Mouse (Mus musculus): Measurements from ENCODE around the gene Pkp4. TPM values are rescaled to one million over a fixed set of nuclear protein-coding genes. Genes with fewer than 3 reads are reported as not detected.

Pkp4 gene
- polyA plus RNA-seq, 1 experiment from 2014 or later, result 36.5 TPM

DNA sequence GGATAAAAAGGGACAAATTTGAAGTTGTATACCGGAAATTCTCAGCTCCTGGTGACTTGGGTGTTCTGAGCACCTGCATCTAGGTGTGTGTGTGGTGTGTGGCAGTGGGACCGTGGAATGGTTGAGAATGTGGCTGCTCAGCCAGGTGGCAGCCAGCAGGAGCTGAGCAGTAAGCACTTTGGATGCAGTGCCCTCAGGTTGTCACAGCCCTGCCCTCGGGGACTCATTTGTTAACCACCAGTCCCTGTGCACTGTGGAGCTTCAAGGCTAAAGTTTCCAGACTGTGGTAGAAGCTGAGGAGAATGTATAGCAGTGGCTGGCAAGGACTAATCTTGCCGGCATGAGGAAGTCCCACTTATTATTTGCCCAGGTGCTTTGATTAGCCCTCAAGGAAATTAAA lies 7.2 kb downstream of the Pkp4 start:
- no peak for ATAC-seq (replicated peaks; ENCODE audit: insufficient number of reproducible peaks, insufficient read depth, low FRiP score, low read depth)
- Histone ChIP-seq H3K27ac (no peak overlapping the region), H3K4me3 (no peak overlapping the region), H3K36me3 (no peaks in the 10 kb centered on the region), H3K9me3 (replicated peaks) (no peaks in the 10 kb centered on the region), H3K4me2 (no peak overlapping the region), H3K4me1 (replicated peaks) (peaks cover 40% of the 10 kb centered on the region), H3K9ac (no peak overlapping the region), H3K27me3 (no peaks in the 10 kb centered on the region)
- WGBS, result 74% methylated on average over 4 of the region's 4 CpGs

DNA sequence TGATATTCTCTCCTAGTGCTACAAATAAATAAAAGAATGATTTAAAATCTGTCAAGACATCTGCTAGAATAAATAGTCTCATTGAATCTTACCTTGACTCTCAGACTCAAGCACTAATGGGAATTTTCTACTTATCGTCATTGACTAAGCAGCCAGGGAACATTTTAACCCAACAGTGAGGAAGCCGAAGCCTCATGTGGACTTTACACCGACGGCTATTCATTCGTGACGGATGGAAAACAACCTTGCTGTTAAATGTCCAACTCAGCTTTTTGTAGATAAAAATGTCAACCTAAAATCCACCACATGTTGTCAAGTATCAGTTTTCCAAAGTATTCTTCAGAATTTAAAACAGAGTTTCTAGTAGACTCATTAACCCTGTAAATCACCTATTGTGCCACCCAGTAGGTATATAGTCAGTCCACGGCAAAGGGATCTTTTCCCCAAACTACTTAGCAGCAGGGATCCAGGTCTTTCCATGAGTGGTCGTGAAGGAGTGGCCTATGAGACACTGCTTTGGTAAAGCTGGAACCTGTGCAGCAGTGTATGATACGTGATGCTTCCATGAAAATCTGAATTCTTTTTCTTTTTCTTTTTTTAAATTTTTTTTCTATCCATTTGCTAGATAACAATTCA lies 9.0 kb downstream of the Pkp4 start:
- Histone ChIP-seq H3K4me1 (replicated peaks) (peaks cover 36% of the 10 kb centered on the region), H3K9me3 (replicated peaks) (no peaks in the 10 kb centered on the region), H3K36me3 (no peaks in the 10 kb centered on the region), H3K27me3 (no peaks in the 10 kb centered on the region), H3K4me2 (no peak overlapping the region), H3K27ac (no peak overlapping the region), H3K4me3 (no peak overlapping the region), H3K9ac (no peak overlapping the region)
- ATAC-seq (replicated peaks; ENCODE audit: insufficient number of reproducible peaks, insufficient read depth, low FRiP score, low read depth), result no peak
- 49% methylated on average over 9 of the region's 9 CpGs for WGBS

DNA sequence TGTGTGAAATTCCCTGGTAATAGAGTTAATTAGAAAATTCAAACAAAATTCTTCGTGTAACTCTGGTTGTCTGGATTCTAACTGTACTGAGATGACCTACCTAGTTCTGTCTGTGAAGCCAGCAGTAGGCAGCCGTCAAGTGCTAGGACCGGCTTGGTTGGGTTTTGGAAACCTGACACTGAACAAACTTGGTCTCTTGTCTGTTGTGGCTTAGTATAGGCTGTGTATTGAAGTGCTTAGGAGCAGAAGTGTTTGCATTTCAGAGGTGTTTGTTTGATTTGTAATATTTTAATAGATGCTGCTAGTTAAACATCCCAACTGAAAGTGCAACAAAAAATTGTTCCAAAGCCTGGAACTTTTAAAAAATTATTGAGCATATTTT lies 9.5 kb downstream of the Pkp4 start:
- no peak overlapping the region for H3K27ac ChIP-seq
- H3K4me2 ChIP-seq, result no peak overlapping the region
- no peaks in the 10 kb centered on the region for H3K36me3 ChIP-seq
- no peak overlapping the region for H3K9ac ChIP-seq
- H3K4me3 ChIP-seq, result no peak overlapping the region
- peaks cover 36% of the 10 kb centered on the region for H3K4me1 ChIP-seq (replicated peaks)
- ATAC-seq (replicated peaks; ENCODE audit: insufficient number of reproducible peaks, insufficient read depth, low FRiP score, low read depth), result no peak
- 73% methylated on average over 3 of the region's 3 CpGs for WGBS
- no peaks in the 10 kb centered on the region for H3K27me3 ChIP-seq
- H3K9me3 ChIP-seq (replicated peaks), result no peaks in the 10 kb centered on the region

DNA sequence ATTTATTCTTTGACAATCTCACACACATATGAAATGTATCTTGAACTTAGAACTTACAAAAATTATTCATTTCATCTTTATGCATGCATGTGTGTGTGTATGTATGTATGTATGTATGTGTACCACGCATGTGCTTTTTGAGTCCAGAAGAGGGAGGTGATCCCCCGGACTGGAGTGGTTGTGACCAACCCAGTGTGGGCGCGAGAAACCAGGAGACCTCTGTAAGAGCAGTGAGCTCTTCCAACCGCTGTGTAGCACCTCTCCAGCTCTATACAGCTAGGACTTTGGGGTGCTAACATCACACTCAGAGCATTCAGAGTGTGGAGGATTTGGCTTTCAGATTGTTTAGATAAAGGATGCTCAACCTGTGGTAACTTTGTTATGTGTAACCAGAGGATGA lies 9.9 kb downstream of the Pkp4 start:
- no peak overlapping the region for H3K4me3 ChIP-seq
- H3K9ac ChIP-seq, result no peak overlapping the region
- peaks cover 36% of the 10 kb centered on the region for H3K4me1 ChIP-seq (replicated peaks)
- no peak for ATAC-seq (replicated peaks; ENCODE audit: insufficient number of reproducible peaks, insufficient read depth, low FRiP score, low read depth)
- H3K27me3 ChIP-seq, result no peaks in the 10 kb centered on the region
- WGBS, result 89% methylated on average over 5 of the region's 5 CpGs
- H3K27ac ChIP-seq, result no peak overlapping the region
- no peaks in the 10 kb centered on the region for H3K9me3 ChIP-seq (replicated peaks)
- H3K4me2 ChIP-seq, result no peak overlapping the region
- H3K36me3 ChIP-seq, result no peaks in the 10 kb centered on the region

DNA sequence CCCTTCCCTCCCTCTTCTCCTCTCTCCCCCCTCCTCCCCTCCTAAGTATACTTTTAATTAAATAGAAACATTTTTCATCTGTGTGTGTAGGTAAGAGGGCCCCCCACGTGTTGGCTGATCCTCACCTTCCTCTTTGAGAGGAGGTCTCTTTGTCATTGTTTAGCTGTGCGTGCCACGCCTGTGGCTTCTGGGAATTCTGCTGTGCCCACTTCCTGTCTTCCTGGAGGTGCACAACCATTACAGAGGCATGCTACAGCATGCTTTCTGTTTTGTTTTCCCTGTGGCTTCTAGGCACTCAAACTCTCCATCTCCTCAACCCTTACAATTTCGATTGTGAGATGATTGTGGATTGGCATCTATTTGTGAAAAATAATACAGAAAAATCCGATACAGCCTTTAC lies 10.9 kb downstream of the Pkp4 start:
- WGBS, result 57% methylated on average over 5 of the region's 5 CpGs
- ATAC-seq (replicated peaks; ENCODE audit: insufficient number of reproducible peaks, insufficient read depth, low FRiP score, low read depth), result no peak
- Histone ChIP-seq H3K9me3 (replicated peaks) (no peaks in the 10 kb centered on the region), H3K4me1 (replicated peaks) (peaks cover 39% of the 10 kb centered on the region), H3K4me3 (no peak overlapping the region), H3K27ac (no peak overlapping the region), H3K9ac (no peak overlapping the region), H3K36me3 (no peaks in the 10 kb centered on the region), H3K4me2 (no peak overlapping the region), H3K27me3 (no peaks in the 10 kb centered on the region)

DNA sequence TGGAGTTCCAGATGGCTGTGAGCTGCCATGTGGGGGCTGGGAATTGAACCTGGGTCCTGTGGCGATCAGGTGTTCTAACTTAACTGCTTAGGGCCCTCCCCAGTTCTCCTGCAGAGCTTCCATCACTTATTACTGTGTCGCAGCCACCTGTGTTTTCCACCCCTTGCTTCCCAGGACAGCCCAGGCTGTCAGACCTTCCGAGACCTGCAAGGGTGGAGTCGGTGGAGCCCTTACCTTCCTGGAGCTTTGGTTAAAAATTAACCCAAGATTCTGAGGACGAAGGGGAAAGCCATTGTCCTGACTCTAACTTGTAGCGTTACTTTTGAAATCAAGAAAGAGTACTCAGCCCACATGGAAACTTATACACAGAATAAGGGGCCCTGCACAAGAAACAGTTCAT lies 15.3 kb downstream of the Pkp4 start:
- Histone ChIP-seq H3K9ac (no peak overlapping the region), H3K36me3 (no peaks in the 10 kb centered on the region), H3K27me3 (no peaks in the 10 kb centered on the region), H3K9me3 (replicated peaks) (no peaks in the 10 kb centered on the region), H3K4me3 (no peak overlapping the region), H3K27ac (no peak overlapping the region), H3K4me1 (replicated peaks) (peaks cover 48% of the 10 kb centered on the region), H3K4me2 (no peak overlapping the region)
- no peak for ATAC-seq (replicated peaks; ENCODE audit: insufficient number of reproducible peaks, insufficient read depth, low FRiP score, low read depth)
- 83% methylated on average over 6 of the region's 6 CpGs for WGBS

DNA sequence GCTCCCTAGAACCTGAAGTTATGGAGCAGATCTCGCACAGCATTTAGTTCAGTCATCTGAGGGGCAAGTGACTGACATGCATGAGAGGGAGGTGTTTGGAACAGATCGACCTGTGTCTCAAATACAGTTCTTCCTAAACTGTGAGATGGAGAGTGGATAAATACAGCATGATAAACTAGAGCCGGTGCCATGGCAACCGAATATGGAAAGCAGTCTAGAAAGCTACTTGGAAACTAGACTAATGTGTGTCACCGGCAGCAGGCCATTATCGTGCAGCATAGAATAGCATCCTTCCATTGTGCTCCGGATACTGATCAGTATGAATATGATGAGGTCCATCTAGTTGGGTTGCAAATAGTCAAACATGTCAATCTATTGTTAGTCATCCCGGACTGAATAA lies 17.5 kb downstream of the Pkp4 start:
- Histone ChIP-seq H3K27ac (no peak overlapping the region), H3K27me3 (no peaks in the 10 kb centered on the region), H3K36me3 (no peaks in the 10 kb centered on the region), H3K9me3 (replicated peaks) (no peaks in the 10 kb centered on the region), H3K4me2 (no peak overlapping the region), H3K9ac (no peak overlapping the region), H3K4me3 (no peak overlapping the region), H3K4me1 (replicated peaks) (peaks cover 41% of the 10 kb centered on the region)
- no peak for ATAC-seq (replicated peaks; ENCODE audit: insufficient number of reproducible peaks, insufficient read depth, low FRiP score, low read depth)
- WGBS, result 86% methylated on average over 8 of the region's 8 CpGs

DNA sequence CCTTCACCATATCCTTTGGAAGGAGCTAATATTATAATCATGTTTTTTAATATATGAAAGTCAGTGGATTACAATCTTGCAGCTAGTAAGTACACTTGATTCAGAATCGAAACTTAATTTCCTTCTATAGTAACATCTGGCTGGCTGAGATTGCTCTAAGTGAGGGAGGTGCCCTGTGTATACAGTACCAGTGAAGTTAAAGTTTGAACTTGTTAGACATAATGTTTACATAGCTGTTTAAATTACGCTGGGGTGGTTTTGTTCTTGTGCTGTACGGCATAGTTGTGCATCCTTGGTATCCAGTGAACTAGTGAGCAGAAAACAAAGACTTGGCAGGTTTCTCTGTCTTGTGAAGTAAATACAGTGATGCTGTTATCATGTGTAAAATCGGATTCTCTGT lies 18.3 kb downstream of the Pkp4 start:
- H3K27ac ChIP-seq, result no peak overlapping the region
- no peak for ATAC-seq (replicated peaks; ENCODE audit: insufficient number of reproducible peaks, insufficient read depth, low FRiP score, low read depth)
- 61% methylated on average over 4 of the region's 4 CpGs for WGBS

DNA sequence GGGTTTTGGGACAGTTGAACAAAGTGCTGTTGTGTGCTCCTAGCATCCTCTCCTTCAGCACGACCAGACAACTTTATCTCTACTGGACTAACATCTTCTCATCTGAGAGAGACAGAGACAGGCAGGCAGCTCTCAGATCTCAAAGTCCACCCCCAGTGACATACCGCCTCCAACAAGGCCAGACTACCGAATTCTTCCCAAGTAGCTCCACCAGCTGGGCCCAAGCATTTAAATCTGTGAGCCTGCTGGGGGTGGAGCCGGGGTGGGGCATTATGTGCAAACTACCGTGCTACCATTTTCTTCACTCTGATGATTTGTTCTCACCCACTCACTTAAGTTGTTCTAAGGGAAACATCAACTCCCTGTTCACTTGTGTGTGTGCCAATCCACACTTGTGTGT lies 18.8 kb downstream of the Pkp4 start:
- Histone ChIP-seq H3K27ac (no peak overlapping the region), H3K27me3 (no peaks in the 10 kb centered on the region), H3K36me3 (no peaks in the 10 kb centered on the region), H3K9me3 (replicated peaks) (no peaks in the 10 kb centered on the region), H3K4me3 (no peak overlapping the region), H3K9ac (no peak overlapping the region), H3K4me1 (replicated peaks) (peaks cover 40% of the 10 kb centered on the region), H3K4me2 (no peak overlapping the region)
- 43% methylated on average over 5 of the region's 5 CpGs for WGBS
- no peak for ATAC-seq (replicated peaks; ENCODE audit: insufficient number of reproducible peaks, insufficient read depth, low FRiP score, low read depth)

More for the DNA sequence above, 18.3 kb downstream of the Pkp4 start:
- Histone ChIP-seq H3K27me3 (no peaks in the 10 kb centered on the region), H3K4me1 (replicated peaks) (peaks cover 41% of the 10 kb centered on the region), H3K36me3 (no peaks in the 10 kb centered on the region), H3K4me2 (no peak overlapping the region), H3K9me3 (replicated peaks) (no peaks in the 10 kb centered on the region), H3K4me3 (no peak overlapping the region), H3K9ac (no peak overlapping the region)

DNA sequence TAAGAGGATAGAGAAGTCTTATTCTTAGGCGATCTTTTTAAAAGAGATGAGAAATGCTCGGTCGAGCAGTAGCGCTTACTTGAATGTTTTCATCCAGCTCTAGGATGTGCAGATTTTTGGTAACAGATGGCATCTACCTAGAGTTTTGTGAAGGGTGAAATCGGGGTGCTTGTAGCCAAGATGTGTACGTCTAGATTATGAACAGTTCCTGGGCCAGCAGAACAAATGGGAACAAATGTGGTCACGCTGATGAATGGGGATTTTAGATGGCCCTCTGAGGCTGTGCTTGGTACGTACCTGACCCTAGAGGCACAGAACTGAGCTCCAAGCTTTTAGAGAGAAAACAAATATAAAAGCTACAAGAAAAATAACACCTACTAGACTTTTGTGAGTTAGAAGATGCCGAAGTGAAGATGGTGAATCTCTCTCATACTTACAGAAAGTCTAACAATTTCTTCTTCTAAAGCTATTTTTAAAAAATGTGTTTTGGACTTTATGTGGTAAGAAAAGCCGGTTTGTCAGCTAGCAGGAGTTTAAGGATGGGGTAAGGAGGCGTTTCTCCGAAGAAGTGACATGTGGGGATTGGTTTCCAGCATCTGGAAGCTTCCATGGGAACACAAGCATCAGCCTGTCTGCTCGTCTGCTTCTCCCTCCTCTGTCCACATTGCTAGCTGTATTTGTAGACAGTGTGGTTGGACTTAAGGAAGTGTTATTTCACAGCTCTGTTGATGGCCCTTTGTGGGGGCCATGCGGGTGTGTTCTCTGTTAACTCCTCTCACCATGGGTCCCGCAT lies 20.9 kb downstream of the Pkp4 start:
- no peak for ATAC-seq (replicated peaks; ENCODE audit: insufficient number of reproducible peaks, insufficient read depth, low FRiP score, low read depth)
- Histone ChIP-seq H3K4me2 (no peak overlapping the region), H3K27ac (no peak overlapping the region), H3K4me3 (no peak overlapping the region), H3K36me3 (no peaks in the 10 kb centered on the region), H3K9ac (no peak overlapping the region), H3K4me1 (replicated peaks) (peaks cover 41% of the 10 kb centered on the region), H3K9me3 (replicated peaks) (no peaks in the 10 kb centered on the region), H3K27me3 (no peaks in the 10 kb centered on the region)
- WGBS, result 84% methylated on average over 15 of the region's 15 CpGs

DNA sequence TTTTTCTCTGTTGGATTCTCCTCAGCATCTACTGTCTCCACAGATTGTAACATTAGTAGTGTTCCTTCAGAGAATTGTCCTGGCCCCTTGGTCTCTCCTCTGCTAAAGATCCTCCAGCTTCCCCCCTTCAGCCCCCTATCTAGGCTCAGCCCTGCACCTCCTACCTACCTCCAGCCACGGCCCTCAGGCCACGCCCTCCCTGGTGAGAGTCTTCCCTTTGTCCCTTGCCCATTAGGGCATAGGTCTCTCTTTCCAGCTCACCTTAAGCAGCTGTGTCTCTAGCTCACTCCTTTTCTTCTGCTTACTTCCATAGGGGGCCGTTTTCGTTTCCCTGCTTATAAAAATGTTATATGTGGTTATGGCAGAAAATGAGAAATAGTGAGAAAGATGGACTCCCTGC lies 22.9 kb downstream of the Pkp4 start:
- no peak for ATAC-seq (replicated peaks; ENCODE audit: insufficient number of reproducible peaks, insufficient read depth, low FRiP score, low read depth)
- WGBS, result 83% methylated on average over 4 of the region's 4 CpGs

More for the DNA sequence above, 22.9 kb downstream of the Pkp4 start:
- Histone ChIP-seq H3K4me1 (replicated peaks) (peaks cover 33% of the 10 kb centered on the region), H3K27me3 (no peaks in the 10 kb centered on the region), H3K9ac (no peak overlapping the region), H3K27ac (no peak overlapping the region), H3K4me3 (no peak overlapping the region), H3K36me3 (peaks cover 5% of the 10 kb centered on the region; the same call in 1 of the 2 replicates), H3K9me3 (replicated peaks) (no peaks in the 10 kb centered on the region), H3K4me2 (no peak overlapping the region)

Measured in heart, embryonic 15.5 days (tissue).